Mouse (Mus musculus) retina, adult 2 months (tissue): ENCODE data around the gene Jade2.

Experiments used
- DNase-seq: peaks from one replicate; pipeline ENCODE4 v3.0.0-alpha.2; 2012; ENCODE audit warnings: low read depth, low spot score

Gene Jade2

GRCm38 (mm10) chr11:51857818-51858527, 520 bp upstream of the Jade2 start:
- peak; percentile 52 for DNase-seq

- DNase-seq, result peak; percentile 33
Measured at GRCm38 (mm10) chr11:51856616-51857080, 805 bp downstream of the Jade2 start.

- DNase-seq, result peak; percentile 47
Measured at GRCm38 (mm10) chr11:51855818-51856615, 1.4 kb downstream of the Jade2 start.

GRCm38 (mm10) chr11:51854981-51855817, 2.3 kb downstream of the Jade2 start:
- DNase-seq, result peak; percentile 72

- DNase-seq, result no peak
Measured at GRCm38 (mm10) chr11:51852595-51852994, 4.9 kb downstream of the Jade2 start.

- DNase-seq, result no peak
Measured at GRCm38 (mm10) chr11:51852091-51852521, 5.3 kb downstream of the Jade2 start.

- DNase-seq, result no peak
Measured at GRCm38 (mm10) chr11:51850741-51851330, 6.6 kb downstream of the Jade2 start.

- no peak for DNase-seq
Measured at GRCm38 (mm10) chr11:51848324-51848723, 9.1 kb downstream of the Jade2 start.

GRCm38 (mm10) chr11:51847902-51848301, 9.6 kb downstream of the Jade2 start:
- no peak for DNase-seq

GRCm38 (mm10) chr11:51845981-51846883, 11.2 kb downstream of the Jade2 start:
- DNase-seq, result no peak

- no peak for DNase-seq
Measured at GRCm38 (mm10) chr11:51844529-51845098, 12.8 kb downstream of the Jade2 start.

GRCm38 (mm10) chr11:51843898-51844297, 13.6 kb downstream of the Jade2 start:
- no peak for DNase-seq

- DNase-seq, result no peak
Measured at GRCm38 (mm10) chr11:51843168-51843567, 14.3 kb downstream of the Jade2 start.

- no peak for DNase-seq
Measured at GRCm38 (mm10) chr11:51841149-51841548, 16.3 kb downstream of the Jade2 start.

- DNase-seq, result no peak
Measured at GRCm38 (mm10) chr11:51840657-51841056, 16.8 kb downstream of the Jade2 start.

- DNase-seq, result no peak
Measured at GRCm38 (mm10) chr11:51839973-51840372, 17.5 kb downstream of the Jade2 start.

- no peak for DNase-seq
Measured at GRCm38 (mm10) chr11:51839106-51839505, 18.3 kb downstream of the Jade2 start.

GRCm38 (mm10) chr11:51837164-51838153, 20.0 kb downstream of the Jade2 start:
- no peak for DNase-seq

GRCm38 (mm10) chr11:51836506-51836905, 20.9 kb downstream of the Jade2 start:
- DNase-seq, result no peak
